Mouse (Mus musculus): Measurements from ENCODE around the gene Gm17349. TPM values are rescaled to one million over a fixed set of nuclear protein-coding genes. Genes with fewer than 3 reads are reported as not detected.

Gm17349 gene
- polyA plus RNA-seq, 1 experiment from 2014 or later = 3.0 TPM

DNA sequence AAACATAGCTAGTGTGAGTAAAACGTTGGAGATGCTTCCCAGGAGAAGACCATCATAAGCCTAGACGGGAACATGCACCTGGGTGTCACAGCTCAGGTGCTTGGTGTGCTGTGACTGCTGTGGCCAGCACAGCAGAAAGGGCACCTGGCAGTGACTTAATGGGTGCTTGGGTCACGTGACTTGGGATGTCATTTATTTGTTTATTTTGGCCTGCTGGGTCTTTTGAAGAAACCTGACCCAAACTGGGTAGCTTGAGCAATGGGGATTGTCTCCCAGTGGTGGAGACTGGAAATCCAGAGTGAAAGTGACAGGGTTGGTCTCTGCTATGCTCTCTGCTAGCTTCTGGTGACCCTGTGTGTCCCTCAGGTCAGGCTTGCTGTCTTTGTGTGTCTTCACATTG, 6.2 kb upstream of the Gm17349 start:
- H3K9ac ChIP-seq (ENCODE audit: low read depth, low read length) = no peak overlapping the region
- no peak overlapping the region for H3K4me2 ChIP-seq (replicated peaks; ENCODE audit: low read depth)
- WGBS = 63% methylated on average over 3 of the region's 3 CpGs
- H3K4me1 ChIP-seq (replicated peaks; ENCODE audit: control insufficient read depth, insufficient read depth, low read length) = no peaks in the 10 kb centered on the region
- ATAC-seq = no peak
- H3K9me3 ChIP-seq (ENCODE audit: control insufficient read depth) = no peaks in the 10 kb centered on the region
- no peak for TF ChIP-seq CTCF (IDR thresholded peaks at IDR 0.05; ENCODE audit: low read depth)
- H3K4me3 ChIP-seq (ENCODE audit: low read depth, low read length) = no peak overlapping the region
- H3K27ac ChIP-seq (ENCODE audit: low read depth, low read length) = no peak overlapping the region; the same call in 1 of the 2 replicates
- peaks cover 70% of the 10 kb centered on the region for H3K36me3 ChIP-seq (ENCODE audit: control insufficient read depth, insufficient read depth)
- H3K27me3 ChIP-seq (replicated peaks; ENCODE audit: control insufficient read depth, insufficient read depth, low read length) = no peaks in the 10 kb centered on the region

DNA sequence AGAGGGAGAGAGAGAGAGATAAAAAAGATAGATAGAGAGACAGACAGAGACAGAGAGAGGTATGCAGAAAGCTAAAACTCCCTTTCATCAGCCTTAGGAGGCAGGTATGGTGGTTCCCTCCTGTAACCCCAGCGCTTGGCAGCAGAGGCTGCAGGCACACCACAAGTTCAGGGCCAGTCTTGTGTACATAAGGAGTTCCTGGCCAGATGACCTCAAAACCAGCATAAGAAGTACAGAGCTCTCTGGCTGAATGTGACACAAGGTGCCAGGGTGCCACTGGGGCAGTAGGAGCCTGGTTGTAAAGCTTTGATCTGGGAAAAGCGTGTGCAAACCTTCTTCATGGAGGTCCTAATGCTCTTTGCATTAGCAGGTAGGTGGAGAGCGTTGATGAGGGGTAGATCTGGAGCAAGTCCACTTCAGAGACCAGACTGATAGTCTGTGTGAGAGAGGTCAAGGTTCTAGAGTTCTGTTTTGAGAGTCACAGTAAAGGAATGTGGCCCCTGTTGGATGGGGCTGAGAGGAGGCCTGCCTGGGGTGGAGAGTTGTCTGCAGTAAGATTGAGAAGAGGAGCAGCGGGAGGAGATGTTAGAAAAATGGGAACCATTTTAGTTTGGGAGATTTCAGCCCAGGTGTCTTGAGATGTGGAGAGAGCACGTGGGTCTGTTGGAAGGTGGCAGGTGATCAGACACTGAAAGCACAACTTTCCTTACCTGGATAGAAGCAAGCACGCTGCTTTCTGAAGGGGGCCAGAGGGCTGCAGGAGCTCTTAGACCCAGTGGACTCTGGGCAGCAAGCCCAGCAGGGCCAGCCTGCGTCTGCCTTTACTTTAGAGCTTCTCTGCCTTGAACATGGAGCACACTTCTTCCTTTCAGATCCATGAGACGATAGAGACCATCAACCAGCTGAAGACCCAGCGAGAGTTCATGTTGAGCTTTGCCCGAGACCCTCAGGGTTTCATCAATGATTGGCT, 5.2 kb upstream of the Gm17349 start:
- WGBS = 86% methylated on average over 10 of the region's 10 CpGs
- no peak overlapping the region; the same call in 1 of the 2 replicates for H3K27ac ChIP-seq (ENCODE audit: low read depth, low read length)
- H3K4me3 ChIP-seq (ENCODE audit: low read depth, low read length) = no peak overlapping the region
- no peaks in the 10 kb centered on the region for H3K9me3 ChIP-seq (ENCODE audit: control insufficient read depth)
- no peaks in the 10 kb centered on the region for H3K4me1 ChIP-seq (replicated peaks; ENCODE audit: control insufficient read depth, insufficient read depth, low read length)
- no peak overlapping the region for H3K4me2 ChIP-seq (replicated peaks; ENCODE audit: low read depth)
- no peak for ATAC-seq
- TF ChIP-seq CTCF (IDR thresholded peaks at IDR 0.05; ENCODE audit: low read depth) = no peak
- H3K36me3 ChIP-seq (ENCODE audit: control insufficient read depth, insufficient read depth) = peaks cover 78% of the 10 kb centered on the region
- no peaks in the 10 kb centered on the region for H3K27me3 ChIP-seq (replicated peaks; ENCODE audit: control insufficient read depth, insufficient read depth, low read length)
- H3K9ac ChIP-seq (ENCODE audit: low read depth, low read length) = no peak overlapping the region

DNA sequence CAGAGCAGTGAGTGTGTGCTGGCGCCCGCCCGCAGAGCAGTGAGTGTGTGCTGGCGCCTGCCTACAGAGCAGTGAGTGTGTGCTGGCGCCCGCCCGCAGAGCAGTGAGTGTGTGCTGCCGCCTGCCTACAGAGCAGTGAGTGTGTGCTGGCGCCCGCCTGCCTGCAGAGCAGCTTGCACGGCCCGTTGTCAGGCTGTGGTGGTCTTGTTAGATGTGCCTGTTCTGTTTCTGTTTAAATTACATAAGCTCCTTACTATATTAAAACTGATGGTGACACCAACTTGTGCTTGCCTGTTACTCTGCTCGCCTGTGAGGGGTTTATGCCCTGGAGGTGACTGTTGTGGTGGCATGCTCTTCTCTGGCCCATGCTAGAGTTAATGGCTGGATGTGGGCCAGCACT, 2.9 kb upstream of the Gm17349 start:
- no peak for ATAC-seq
- 98% methylated on average over 13 of the region's 13 CpGs for WGBS
- H3K36me3 ChIP-seq (ENCODE audit: control insufficient read depth, insufficient read depth) = peaks cover 79% of the 10 kb centered on the region
- 0 out of 2 replicates have a peak, but pooled peaks cover under 1% of the 10 kb centered on the region for H3K4me1 ChIP-seq (replicated peaks; ENCODE audit: control insufficient read depth, insufficient read depth, low read length)
- H3K4me2 ChIP-seq (replicated peaks; ENCODE audit: low read depth) = no peak overlapping the region
- no peak overlapping the region for H3K4me3 ChIP-seq (ENCODE audit: low read depth, low read length)
- no peak overlapping the region for H3K27ac ChIP-seq (ENCODE audit: low read depth, low read length)
- H3K9me3 ChIP-seq (ENCODE audit: control insufficient read depth) = no peaks in the 10 kb centered on the region
- no peak for TF ChIP-seq CTCF (IDR thresholded peaks at IDR 0.05; ENCODE audit: low read depth)
- H3K9ac ChIP-seq (ENCODE audit: low read depth, low read length) = no peak overlapping the region
- H3K27me3 ChIP-seq (replicated peaks; ENCODE audit: control insufficient read depth, insufficient read depth, low read length) = no peaks in the 10 kb centered on the region

DNA sequence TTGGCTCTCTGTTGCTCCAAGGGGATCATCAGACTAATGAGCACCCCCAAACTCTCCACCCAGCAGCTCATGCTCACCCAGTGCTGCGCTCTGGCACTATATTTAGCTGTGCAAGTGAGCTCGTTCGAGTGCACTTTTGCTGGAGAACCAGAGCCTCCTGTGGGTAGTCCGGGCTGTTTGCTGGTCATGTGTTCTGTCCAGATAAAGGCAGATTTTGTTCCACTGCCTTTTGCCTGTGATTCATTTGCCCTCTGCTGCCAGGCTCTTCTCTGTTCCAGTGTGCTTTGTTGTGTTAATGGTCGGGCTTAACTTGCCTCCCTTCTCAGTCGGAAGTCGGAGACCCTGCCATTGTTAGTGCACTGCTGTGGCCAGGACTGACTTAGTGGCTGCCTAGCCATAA, 409 bp downstream of the Gm17349 start:
- Histone ChIP-seq H3K27ac (ENCODE audit: low read depth, low read length) (peak overlapping the region; percentile 50; the same call in 1 of the 2 replicates), H3K9me3 (ENCODE audit: control insufficient read depth) (no peaks in the 10 kb centered on the region), H3K4me1 (replicated peaks; ENCODE audit: control insufficient read depth, insufficient read depth, low read length) (peaks cover 3% of the 10 kb centered on the region; the same call in 1 of the 2 replicates), H3K4me2 (replicated peaks; ENCODE audit: low read depth) (peak overlapping the region; percentile 48), H3K36me3 (ENCODE audit: control insufficient read depth, insufficient read depth) (peaks cover 47% of the 10 kb centered on the region), H3K27me3 (replicated peaks; ENCODE audit: control insufficient read depth, insufficient read depth, low read length) (no peaks in the 10 kb centered on the region), H3K9ac (ENCODE audit: low read depth, low read length) (no peak overlapping the region), H3K4me3 (ENCODE audit: low read depth, low read length) (no peak overlapping the region)
- TF ChIP-seq CTCF (IDR thresholded peaks at IDR 0.05; ENCODE audit: low read depth) = no peak
- no peak for ATAC-seq
- WGBS = 76% methylated on average over 7 of the region's 7 CpGs

DNA sequence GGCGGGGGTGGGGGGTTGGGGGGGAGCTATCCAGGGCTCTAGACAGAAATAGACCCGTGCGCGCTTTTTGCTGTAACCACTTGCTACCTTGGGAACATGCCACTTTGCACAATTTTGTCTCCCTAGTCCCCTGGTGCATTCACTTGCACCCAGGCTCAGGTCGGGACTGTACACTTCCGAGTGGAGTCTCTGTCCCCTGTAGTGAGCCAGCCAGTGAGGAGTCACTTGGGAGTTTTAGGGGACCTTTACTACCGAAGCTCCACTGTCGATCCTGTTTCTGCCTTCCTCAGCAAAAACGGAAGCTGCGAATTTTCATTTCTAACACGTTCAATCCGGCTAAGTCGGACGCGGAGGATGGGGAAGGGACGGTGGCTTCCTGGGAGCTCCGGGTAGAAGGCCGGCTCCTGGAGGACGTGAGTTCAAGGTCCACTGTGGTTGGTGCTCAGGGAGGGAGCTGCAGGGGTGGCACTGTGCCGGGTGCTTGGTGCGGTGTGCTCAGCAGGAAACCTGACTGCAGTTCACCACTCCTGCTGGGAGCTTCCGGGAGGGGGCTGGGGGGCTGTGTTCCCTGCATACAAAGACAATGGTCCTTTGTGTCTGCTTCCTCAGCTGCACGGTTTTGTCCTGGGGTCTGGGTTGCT, 1.1 kb downstream of the Gm17349 start:
- WGBS = 43% methylated on average over 23 of the region's 23 CpGs
- no peak overlapping the region for H3K4me3 ChIP-seq (ENCODE audit: low read depth, low read length)
- no peak for TF ChIP-seq CTCF (IDR thresholded peaks at IDR 0.05; ENCODE audit: low read depth)
- peaks cover 3% of the 10 kb centered on the region for H3K4me1 ChIP-seq (replicated peaks; ENCODE audit: control insufficient read depth, insufficient read depth, low read length)
- H3K9ac ChIP-seq (ENCODE audit: low read depth, low read length) = no peak overlapping the region
- H3K27ac ChIP-seq (ENCODE audit: low read depth, low read length) = peak overlapping the region; percentile 50
- peak overlapping the region; percentile 48 for H3K4me2 ChIP-seq (replicated peaks; ENCODE audit: low read depth)
- H3K36me3 ChIP-seq (ENCODE audit: control insufficient read depth, insufficient read depth) = peaks cover 40% of the 10 kb centered on the region
- no peaks in the 10 kb centered on the region for H3K27me3 ChIP-seq (replicated peaks; ENCODE audit: control insufficient read depth, insufficient read depth, low read length)
- H3K9me3 ChIP-seq (ENCODE audit: control insufficient read depth) = no peaks in the 10 kb centered on the region
- no peak for ATAC-seq

DNA sequence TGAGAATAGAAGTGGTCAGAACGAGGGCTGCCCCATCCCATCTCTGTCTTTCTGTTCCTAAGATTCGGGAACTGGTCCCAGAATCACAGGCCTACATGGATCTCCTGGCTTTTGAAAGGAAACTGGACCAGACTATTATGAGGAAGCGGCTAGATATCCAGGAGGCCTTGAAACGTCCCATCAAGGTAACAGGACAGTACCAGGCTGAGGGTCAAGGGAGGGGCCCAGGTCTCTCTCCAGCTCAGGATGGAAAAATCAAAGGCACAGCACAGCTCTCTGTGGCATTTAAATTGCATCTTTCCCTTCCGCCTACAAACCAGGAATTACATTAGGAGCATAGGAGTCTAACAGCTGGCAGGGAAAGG, 1.6 kb downstream of the Gm17349 start:
- Histone ChIP-seq H3K9ac (ENCODE audit: low read depth, low read length) (no peak overlapping the region), H3K4me1 (replicated peaks; ENCODE audit: control insufficient read depth, insufficient read depth, low read length) (peaks cover 3% of the 10 kb centered on the region), H3K36me3 (ENCODE audit: control insufficient read depth, insufficient read depth) (peaks cover 35% of the 10 kb centered on the region), H3K4me2 (replicated peaks; ENCODE audit: low read depth) (peak overlapping the region; percentile 48), H3K4me3 (ENCODE audit: low read depth, low read length) (no peak overlapping the region), H3K27me3 (replicated peaks; ENCODE audit: control insufficient read depth, insufficient read depth, low read length) (no peaks in the 10 kb centered on the region), H3K27ac (ENCODE audit: low read depth, low read length) (peak overlapping the region; percentile 35; the same call in 1 of the 2 replicates), H3K9me3 (ENCODE audit: control insufficient read depth) (no peaks in the 10 kb centered on the region)
- ATAC-seq = no peak
- WGBS = 65% methylated on average over 5 of the region's 5 CpGs
- TF ChIP-seq CTCF (IDR thresholded peaks at IDR 0.05; ENCODE audit: low read depth) = no peak

Measured in intestine, postnatal 0 days (tissue).